Mouse (Mus musculus) embryo, embryonic 11 days (tissue): Measurements from ENCODE around the gene Eef1akmt1.

Experiments
- DNase-seq: peaks from one replicate; pipeline ENCODE4 v3.0.0-alpha.2; 2015

The Eef1akmt1 gene

GRCm38 (mm10) chr14:57523762-57524161 lies 47.6 kb downstream of the Eef1akmt1 start:
- DNase-seq: no peak

GRCm38 (mm10) chr14:57517001-57517400 lies 54.4 kb downstream of the Eef1akmt1 start:
- DNase-seq: no peak

- no peak for DNase-seq
These were observed 56.2 kb downstream of the Eef1akmt1 start for GRCm38 (mm10) chr14:57515156-57515762.

- no peak for DNase-seq
These were observed 61.9 kb downstream of the Eef1akmt1 start for GRCm38 (mm10) chr14:57509554-57509953.

GRCm38 (mm10) chr14:57503729-57504128 lies 67.7 kb downstream of the Eef1akmt1 start:
- DNase-seq: no peak
